Mouse (Mus musculus): ENCODE measurements around the gene Zfp229. TPM values are rescaled to one million over a fixed set of nuclear protein-coding genes. Genes with fewer than 3 reads are reported as not detected.

Zfp229 gene
- total and polyA plus RNA-seq, 2 experiments from 2014 or later: 6.3 to 11.7 TPM

- Histone ChIP-seq H3K27me3 (ENCODE audit: insufficient read depth, low read length) (no peaks in the 10 kb centered on the region), H3K27ac (ENCODE audit: low read depth, low read length) (peak within 1 kb of the TSS; percentile 72), H3K9me3 (ENCODE audit: low read length) (no peaks in the 10 kb centered on the region), H3K4me2 (ENCODE audit: low read depth, low read length, poor library complexity, severe bottlenecking) (peak within 1 kb of the TSS; percentile 66), H3K4me1 (ENCODE audit: insufficient read depth, low read length) (peaks cover 9% of the 10 kb centered on the region; the same call in 1 of the 2 replicates), H3K36me3 (ENCODE audit: insufficient read depth, low read length) (no peaks in the 10 kb centered on the region; the same call in 1 of the 2 replicates), H3K9ac (replicated peaks; ENCODE audit: low read length, poor library complexity, severe bottlenecking) (peak within 1 kb of the TSS; percentile 70), H3K4me3 (ENCODE audit: low read depth, low read length) (peak within 1 kb of the TSS; percentile 64)
- 2% methylated on average over 26 of the region's 26 CpGs for WGBS
- peak; percentile 95 for DNase-seq (ENCODE audit: low spot score)
- ATAC-seq (ENCODE audit: low FRiP score): peak; percentile 96
- TF ChIP-seq CTCF (IDR thresholded peaks at IDR 0.05): no peak
Measured at GRCm38 (mm10) chr17:21707343-21707996, 23.1 kb upstream of the Zfp229 start, which contains the start of gene Zfp760. TSS of gene Zfp760 (plus strand) at chr17:21707741.

GRCm38 (mm10) chr17:21708401-21708800 is 22.2 kb upstream of the Zfp229 start:
- Histone ChIP-seq H3K27me3 (ENCODE audit: insufficient read depth, low read length) (no peaks in the 10 kb centered on the region), H3K4me2 (ENCODE audit: low read depth, low read length, poor library complexity, severe bottlenecking) (peak overlapping the region; percentile 66), H3K4me3 (ENCODE audit: low read depth, low read length) (peak overlapping the region; percentile 64), H3K4me1 (ENCODE audit: insufficient read depth, low read length) (peaks cover 9% of the 10 kb centered on the region; the same call in 1 of the 2 replicates), H3K36me3 (ENCODE audit: insufficient read depth, low read length) (no peaks in the 10 kb centered on the region; the same call in 1 of the 2 replicates), H3K9ac (replicated peaks; ENCODE audit: low read length, poor library complexity, severe bottlenecking) (0 out of 2 replicates have a peak overlapping the region, but pooled peaks have one; percentile 4), H3K27ac (ENCODE audit: low read depth, low read length) (no peak overlapping the region), H3K9me3 (ENCODE audit: low read length) (no peaks in the 10 kb centered on the region)
- DNase-seq (ENCODE audit: low spot score) (no peak), ATAC-seq (ENCODE audit: low FRiP score) (no peak)
- no peak for TF ChIP-seq CTCF (IDR thresholded peaks at IDR 0.05)
- WGBS: 38% methylated on average over 2 of the region's 2 CpGs

- no peaks in the 10 kb centered on the region for H3K36me3 ChIP-seq (ENCODE audit: insufficient read depth, low read length)
- 85% methylated on average over 4 of the region's 4 CpGs for WGBS
- no peak for TF ChIP-seq CTCF (IDR thresholded peaks at IDR 0.05)
- H3K27me3 ChIP-seq (ENCODE audit: insufficient read depth, low read length): no peaks in the 10 kb centered on the region
- H3K4me2 ChIP-seq (ENCODE audit: low read depth, low read length, poor library complexity, severe bottlenecking): peak overlapping the region; percentile 61
- peak overlapping the region; percentile 76 for H3K4me3 ChIP-seq (ENCODE audit: low read depth, low read length)
- ATAC-seq (ENCODE audit: low FRiP score): peak; percentile 41; the same call in 1 of the 2 replicates
- H3K9ac ChIP-seq (replicated peaks; ENCODE audit: low read length, poor library complexity, severe bottlenecking): peak overlapping the region; percentile 83; the same call in 1 of the 2 replicates
- no peak for DNase-seq (ENCODE audit: low spot score)
- H3K27ac ChIP-seq (ENCODE audit: low read depth, low read length): peak overlapping the region; percentile 85; the same call in 1 of the 2 replicates
- peaks cover 5% of the 10 kb centered on the region; the same call in 1 of the 2 replicates for H3K4me1 ChIP-seq (ENCODE audit: insufficient read depth, low read length)
- no peaks in the 10 kb centered on the region for H3K9me3 ChIP-seq (ENCODE audit: low read length)
Measured at GRCm38 (mm10) chr17:21733049-21733448, 2.5 kb downstream of the Zfp229 start.

GRCm38 (mm10) chr17:21733529-21734031 is 3.0 kb downstream of the Zfp229 start:
- Histone ChIP-seq H3K27me3 (ENCODE audit: insufficient read depth, low read length) (no peaks in the 10 kb centered on the region), H3K4me2 (ENCODE audit: low read depth, low read length, poor library complexity, severe bottlenecking) (peak overlapping the region; percentile 61), H3K27ac (ENCODE audit: low read depth, low read length) (peak overlapping the region; percentile 85), H3K9ac (replicated peaks; ENCODE audit: low read length, poor library complexity, severe bottlenecking) (peak overlapping the region; percentile 83), H3K9me3 (ENCODE audit: low read length) (no peaks in the 10 kb centered on the region), H3K4me1 (ENCODE audit: insufficient read depth, low read length) (peaks cover 5% of the 10 kb centered on the region; the same call in 1 of the 2 replicates), H3K36me3 (ENCODE audit: insufficient read depth, low read length) (no peaks in the 10 kb centered on the region), H3K4me3 (ENCODE audit: low read depth, low read length) (peak overlapping the region; percentile 76)
- peak; percentile 92 for DNase-seq (ENCODE audit: low spot score)
- WGBS: under 1% methylated on average over 27 of the region's 27 CpGs
- peak; percentile 74 for TF ChIP-seq CTCF (IDR thresholded peaks at IDR 0.05)
- peak; percentile 97 for ATAC-seq (ENCODE audit: low FRiP score)

GRCm38 (mm10) chr17:21752791-21753190 is 22.2 kb downstream of the Zfp229 start:
- Histone ChIP-seq H3K9me3 (ENCODE audit: low read length) (no peaks in the 10 kb centered on the region), H3K27me3 (ENCODE audit: insufficient read depth, low read length) (no peaks in the 10 kb centered on the region), H3K27ac (ENCODE audit: low read depth, low read length) (no peak overlapping the region), H3K9ac (replicated peaks; ENCODE audit: low read length, poor library complexity, severe bottlenecking) (no peak overlapping the region), H3K4me1 (ENCODE audit: insufficient read depth, low read length) (no peaks in the 10 kb centered on the region), H3K4me2 (ENCODE audit: low read depth, low read length, poor library complexity, severe bottlenecking) (no peak overlapping the region), H3K4me3 (ENCODE audit: low read depth, low read length) (no peak overlapping the region), H3K36me3 (ENCODE audit: insufficient read depth, low read length) (no peaks in the 10 kb centered on the region)
- no peak for DNase-seq (ENCODE audit: low spot score)
- 26% methylated on average over 2 of the region's 2 CpGs for WGBS
- TF ChIP-seq CTCF (IDR thresholded peaks at IDR 0.05): no peak
- no peak for ATAC-seq (ENCODE audit: low FRiP score)

Measured in midbrain, postnatal 0 days (tissue).